Mouse (Mus musculus) liver, embryonic 13.5 days (tissue): Measurements from ENCODE around the gene Etv5. TPM values are rescaled to one million over a fixed set of nuclear protein-coding genes. Genes with fewer than 3 reads are reported as not detected.

ENCODE experiments used
- ATAC-seq: fragments of 200-750 bp; cut with Nextera tagmentation; 2 replicates; pipeline ENCODE4 v1.8.0; 2017; ENCODE audit warnings: low read depth, mild to moderate bottlenecking, moderate number of reproducible peaks, moderate library complexity
- DNase-seq: peaks from one replicate; pipeline ENCODE4 v3.0.0; 2022
- H3K27ac ChIP-seq: fragments of 300-500 bp; sonication (generic); 2 replicates; pipeline ENCODE4 v1.5.1; 2015; ENCODE audit warnings: moderate library complexity, mild to moderate bottlenecking, inconsistent platforms
- H3K27me3 ChIP-seq: fragments of 300-500 bp; sonication (generic); 2 replicates; pipeline ENCODE4 v1.6.1; 2015; ENCODE audit warnings: mild to moderate bottlenecking, inconsistent platforms
- H3K36me3 ChIP-seq: fragments of 300-500 bp; sonication (generic); 2 replicates; pipeline ENCODE4 v1.6.1; 2015; ENCODE audit warnings: mild to moderate bottlenecking, inconsistent platforms
- H3K4me1 ChIP-seq: fragments of 300-500 bp; sonication (generic); replicated peaks from 2 replicates; pipeline ENCODE4 v1.6.1; 2015; ENCODE audit warnings: inconsistent platforms
- H3K4me2 ChIP-seq: fragments of 300-500 bp; sonication (generic); 2 replicates; pipeline ENCODE4 v1.6.1; 2015; ENCODE audit warnings: inconsistent platforms, mild to moderate bottlenecking, moderate library complexity
- H3K4me3 ChIP-seq: fragments of 300-500 bp; sonication (generic); replicated peaks from 2 replicates; pipeline ENCODE4 v1.5.1; 2015; ENCODE audit warnings: mild to moderate bottlenecking, inconsistent platforms
- H3K9ac ChIP-seq: fragments of 300-500 bp; sonication (generic); 2 replicates; pipeline ENCODE4 v1.6.1; 2015; ENCODE audit warnings: mild to moderate bottlenecking, inconsistent platforms
- H3K9me3 ChIP-seq: fragments of 300-500 bp; sonication (generic); replicated peaks from 2 replicates; pipeline ENCODE4 v1.6.1; 2016; ENCODE audit warnings: inconsistent platforms
- WGBS: fragments of 180-500 bp; shearing (Covaris S2); methylation state at CpG from one replicate; pipeline ENCODE4 v1.1.7; 2015; ENCODE audit not compliant: insufficient replicate concordance; 5-methylcytosine and 5-hydroxymethylcytosine counted together
- polyA plus RNA-seq: library from polyadenylated mRNA; unstranded; fragments of >200 nt; fragmentation: Nextera tagmentation; extraction: Ambion mirVana; gene quantifications from 2 replicates; pipeline ENCODE4 v1.2.1, GENCODE M21; 2015

The Etv5 gene
- polyA plus RNA-seq, 1 experiment from 2014 or later, result 3.7 TPM

DNA sequence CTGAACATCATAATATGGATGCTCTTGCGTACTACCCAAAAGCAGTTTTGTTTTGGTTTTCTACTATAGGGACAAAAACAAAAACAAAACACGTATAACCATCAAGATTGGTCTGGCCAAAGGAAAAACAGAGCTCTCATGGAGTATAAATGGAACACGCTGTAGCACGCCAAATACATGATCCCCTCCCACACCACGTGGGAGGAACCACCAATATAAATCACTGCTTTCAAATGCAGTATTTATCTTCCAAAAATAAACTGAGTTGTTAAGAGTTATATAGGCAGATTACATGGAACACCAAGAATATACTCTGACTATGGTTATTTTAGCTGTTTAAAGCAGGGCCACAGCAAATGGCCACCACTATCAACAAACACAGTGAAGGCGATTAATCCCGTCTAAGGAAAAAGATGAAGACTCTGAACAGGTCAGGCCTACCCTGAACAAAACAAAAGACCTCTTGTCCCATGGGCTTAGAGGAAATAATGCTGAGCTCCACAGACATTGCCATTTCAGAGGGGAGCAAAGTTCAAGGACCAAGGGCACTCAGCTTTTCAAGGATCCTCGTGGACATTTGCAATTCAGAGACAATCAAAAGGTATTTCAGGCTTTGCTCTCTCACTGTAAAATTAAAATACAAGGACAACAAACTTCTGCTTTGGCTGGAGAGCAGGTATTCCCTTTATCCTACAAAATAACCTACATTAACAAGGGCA is 30.7 kb downstream of the Etv5 start:
- 77% methylated on average over 8 of the region's 8 CpGs for whole genome bisulfite sequencing
- Histone ChIP-seq H3K36me3 (no peaks in the 10 kb centered on the region; the same call in 1 of the 2 replicates), H3K4me2 (no peak overlapping the region), H3K4me3 (no peak overlapping the region), H3K9ac (no peak overlapping the region), H3K4me1 (no peaks in the 10 kb centered on the region), H3K27ac (no peak overlapping the region), H3K9me3 (no peaks in the 10 kb centered on the region), H3K27me3 (no peaks in the 10 kb centered on the region)
- ATAC-seq (no peak), DNase-seq (no peak)

DNA sequence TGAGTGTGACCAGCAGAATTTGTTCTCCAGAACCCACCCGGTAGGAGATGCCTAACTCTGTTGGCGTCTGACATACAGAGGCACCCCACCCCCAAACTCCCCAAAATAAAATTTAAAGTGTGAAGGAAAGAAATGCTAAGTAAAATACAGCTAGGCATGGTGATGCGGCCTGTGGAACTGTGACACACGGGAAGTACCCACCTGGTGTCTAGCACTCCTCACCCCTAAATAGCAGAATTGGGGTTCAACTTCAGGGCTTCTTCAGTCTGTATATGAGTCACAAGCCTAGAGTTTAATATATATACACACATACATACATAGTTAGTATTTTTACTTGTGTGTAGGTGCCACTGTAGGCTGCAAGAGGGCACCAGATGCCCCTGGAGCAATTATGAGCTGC is 32.8 kb downstream of the Etv5 start:
- H3K4me3 ChIP-seq, result no peak overlapping the region
- H3K27ac ChIP-seq, result no peak overlapping the region
- ATAC-seq (no peak), DNase-seq (no peak)
- H3K9ac ChIP-seq, result no peak overlapping the region
- no peaks in the 10 kb centered on the region for H3K27me3 ChIP-seq
- WGBS, result 78% methylated on average over 4 of the region's 4 CpGs
- H3K4me2 ChIP-seq, result no peak overlapping the region
- no peaks in the 10 kb centered on the region for H3K4me1 ChIP-seq
- H3K36me3 ChIP-seq, result no peaks in the 10 kb centered on the region; the same call in 1 of the 2 replicates
- H3K9me3 ChIP-seq, result no peaks in the 10 kb centered on the region

DNA sequence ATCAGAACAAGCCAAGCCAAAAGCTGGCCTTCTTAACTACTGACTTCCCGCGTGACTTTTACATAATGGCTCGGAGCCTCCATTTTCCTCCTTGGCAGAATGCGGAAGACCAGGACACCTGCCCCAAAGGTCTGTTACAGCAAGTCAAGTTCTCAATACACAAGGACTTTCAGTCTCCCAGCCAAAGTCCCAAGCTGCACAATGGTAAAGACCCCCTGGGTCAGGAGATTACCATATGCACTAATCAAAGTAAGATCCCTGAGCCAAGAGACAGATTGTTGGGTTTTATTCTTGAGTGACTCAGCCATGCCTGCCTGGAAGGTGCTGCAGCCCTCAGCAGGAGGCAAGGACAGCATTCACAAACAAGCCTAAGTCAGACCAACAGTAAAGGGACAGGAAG is 33.5 kb downstream of the Etv5 start:
- Histone ChIP-seq H3K9me3 (no peaks in the 10 kb centered on the region), H3K4me2 (no peak overlapping the region), H3K27ac (no peak overlapping the region), H3K27me3 (no peaks in the 10 kb centered on the region), H3K36me3 (no peaks in the 10 kb centered on the region; the same call in 1 of the 2 replicates), H3K4me3 (no peak overlapping the region), H3K9ac (no peak overlapping the region), H3K4me1 (no peaks in the 10 kb centered on the region)
- ATAC-seq, result no peak
- no peak for DNase-seq
- 86% methylated on average over 4 of the region's 4 CpGs for WGBS

DNA sequence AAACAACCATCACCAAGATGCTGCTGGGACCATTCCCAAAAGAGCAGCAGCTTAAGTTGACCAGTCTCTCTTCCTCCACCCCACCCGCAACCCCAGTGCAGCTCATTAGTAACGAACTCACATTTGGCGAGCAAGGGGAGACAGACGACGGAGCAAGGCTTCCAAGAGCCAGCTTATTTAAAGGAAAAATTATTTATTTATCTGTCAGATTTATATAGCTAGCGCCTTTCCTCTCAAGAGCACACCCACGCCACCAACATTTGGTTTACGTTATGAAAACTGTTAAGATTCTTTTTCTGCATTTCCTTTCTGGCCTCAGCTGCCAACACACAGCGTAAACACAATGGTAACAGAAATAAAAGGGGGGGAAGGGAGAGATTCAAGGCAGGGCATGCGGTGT is 34.0 kb downstream of the Etv5 start:
- no peaks in the 10 kb centered on the region for H3K4me1 ChIP-seq
- H3K27me3 ChIP-seq, result no peaks in the 10 kb centered on the region
- no peak overlapping the region for H3K9ac ChIP-seq
- ATAC-seq (no peak), DNase-seq (no peak)
- H3K36me3 ChIP-seq, result no peaks in the 10 kb centered on the region; the same call in 1 of the 2 replicates
- H3K4me3 ChIP-seq, result no peak overlapping the region
- no peaks in the 10 kb centered on the region for H3K9me3 ChIP-seq
- no peak overlapping the region for H3K4me2 ChIP-seq
- 76% methylated on average over 10 of the region's 10 CpGs for WGBS
- H3K27ac ChIP-seq, result no peak overlapping the region

DNA sequence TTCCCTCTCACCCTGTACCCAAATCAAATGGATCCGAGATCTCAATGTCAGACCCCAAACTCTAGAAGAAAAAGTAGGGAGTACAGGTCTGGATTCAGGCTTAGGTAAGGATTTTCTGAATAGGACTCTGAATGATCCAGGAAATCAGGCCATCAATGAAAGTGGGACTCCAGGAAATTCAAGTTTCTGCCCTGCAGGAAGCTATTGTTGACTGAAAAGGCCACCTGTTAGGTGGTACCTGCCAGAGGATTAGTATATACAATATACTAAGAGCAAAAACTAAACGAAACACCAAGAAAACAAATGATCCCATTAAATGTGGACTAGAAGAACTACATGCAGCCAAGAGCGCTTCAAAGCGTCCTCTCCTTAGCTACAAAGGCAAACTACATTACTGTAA is 35.8 kb downstream of the Etv5 start:
- no peaks in the 10 kb centered on the region for H3K27me3 ChIP-seq
- no peak overlapping the region for H3K9ac ChIP-seq
- no peak overlapping the region for H3K27ac ChIP-seq
- no peak for DNase-seq
- no peak overlapping the region for H3K4me3 ChIP-seq
- H3K36me3 ChIP-seq, result peaks cover 7% of the 10 kb centered on the region; the same call in 1 of the 2 replicates
- 79% methylated on average over 4 of the region's 4 CpGs for whole genome bisulfite sequencing
- H3K9me3 ChIP-seq, result no peaks in the 10 kb centered on the region
- H3K4me1 ChIP-seq, result no peaks in the 10 kb centered on the region
- H3K4me2 ChIP-seq, result no peak overlapping the region
- no peak for ATAC-seq

DNA sequence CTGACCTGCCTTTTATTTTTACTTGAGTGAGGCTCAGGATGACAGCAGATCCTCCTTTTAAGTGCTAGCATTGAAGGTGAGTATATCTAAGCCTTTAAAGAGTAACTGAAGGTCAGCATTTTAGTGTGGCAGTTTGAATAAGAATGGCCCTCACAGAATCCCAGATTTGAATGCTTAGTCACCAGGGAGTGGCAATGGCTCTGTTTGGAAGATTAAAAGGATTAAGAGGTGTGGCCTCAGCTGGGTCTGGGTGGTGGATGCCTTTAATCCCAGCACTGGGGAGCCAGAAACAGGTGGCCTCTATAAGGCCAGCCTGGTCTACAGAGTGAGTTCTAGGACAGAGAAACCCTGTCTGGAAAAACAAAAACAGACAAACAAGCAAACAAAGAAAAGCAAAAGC is 36.9 kb downstream of the Etv5 start:
- DNase-seq (no peak), ATAC-seq (no peak)
- Histone ChIP-seq H3K36me3 (peaks cover 8% of the 10 kb centered on the region; the same call in 1 of the 2 replicates), H3K27ac (no peak overlapping the region), H3K4me2 (no peak overlapping the region), H3K4me3 (no peak overlapping the region), H3K4me1 (no peaks in the 10 kb centered on the region), H3K9ac (no peak overlapping the region), H3K9me3 (no peaks in the 10 kb centered on the region), H3K27me3 (no peaks in the 10 kb centered on the region)

DNA sequence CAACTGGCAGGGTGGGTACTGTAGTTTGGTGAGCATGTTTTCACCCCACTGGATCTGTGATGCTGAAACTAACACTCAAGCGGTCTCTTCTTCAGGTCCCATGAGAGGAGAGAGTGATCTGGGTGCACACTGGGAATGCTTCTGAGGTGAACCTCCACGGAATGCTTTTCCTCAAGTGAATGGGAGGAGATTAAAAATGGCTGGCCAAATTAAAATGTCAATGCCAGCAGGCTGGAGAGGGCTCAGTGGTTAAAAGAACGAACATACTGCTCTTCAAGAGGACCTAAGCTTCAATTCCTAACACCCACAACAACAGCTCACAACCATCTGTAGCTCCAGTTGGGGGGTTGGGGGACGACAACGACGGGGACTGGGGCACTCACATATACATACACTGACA is 39.3 kb downstream of the Etv5 start:
- H3K27ac ChIP-seq, result no peak overlapping the region
- no peak overlapping the region for H3K4me2 ChIP-seq
- ATAC-seq (no peak), DNase-seq (no peak)
- no peaks in the 10 kb centered on the region for H3K4me1 ChIP-seq
- no peaks in the 10 kb centered on the region for H3K27me3 ChIP-seq
- no peak overlapping the region for H3K4me3 ChIP-seq
- H3K9ac ChIP-seq, result no peak overlapping the region
- H3K9me3 ChIP-seq, result no peaks in the 10 kb centered on the region
- H3K36me3 ChIP-seq, result peaks cover 13% of the 10 kb centered on the region; the same call in 1 of the 2 replicates
- 67% methylated on average over 6 of the region's 6 CpGs for WGBS

DNA sequence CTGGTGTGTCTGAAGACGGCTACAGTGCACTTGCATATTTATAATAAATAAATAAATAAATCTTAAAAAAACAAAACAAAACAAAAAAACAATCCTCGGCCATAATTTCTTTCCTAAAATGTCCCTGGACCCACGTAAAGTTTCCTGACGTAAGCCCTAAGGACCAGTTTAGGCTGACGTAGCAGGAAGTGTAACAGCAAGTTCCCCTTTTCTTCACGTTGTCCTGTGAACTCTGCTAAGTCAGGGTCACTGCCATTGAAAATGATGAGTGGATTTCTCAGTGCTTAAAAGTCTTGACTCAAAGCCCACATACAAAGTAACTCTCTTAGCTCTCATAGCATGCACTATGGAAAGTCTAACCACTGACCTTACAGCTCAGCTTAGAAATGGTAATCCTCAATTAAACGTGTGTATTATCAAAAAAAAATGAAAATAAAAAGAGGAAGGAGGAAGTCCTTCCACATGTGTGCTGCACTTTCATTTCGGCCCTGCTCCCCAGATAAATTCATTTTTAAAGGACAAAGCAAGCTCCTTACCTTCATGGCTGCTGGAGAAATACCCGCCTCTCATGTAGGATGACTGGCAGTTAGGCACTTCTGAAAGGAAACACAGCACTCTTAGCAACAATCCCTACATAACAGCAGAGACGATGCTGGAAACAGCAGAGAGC is 40.6 kb downstream of the Etv5 start:
- H3K9ac ChIP-seq, result no peak overlapping the region
- 49% methylated on average over 10 of the region's 10 CpGs for WGBS
- H3K27me3 ChIP-seq, result no peaks in the 10 kb centered on the region
- no peak for DNase-seq
- H3K4me2 ChIP-seq, result no peak overlapping the region
- H3K4me3 ChIP-seq, result no peak overlapping the region
- H3K4me1 ChIP-seq, result no peaks in the 10 kb centered on the region
- peaks cover 13% of the 10 kb centered on the region; the same call in 1 of the 2 replicates for H3K36me3 ChIP-seq
- no peak overlapping the region for H3K27ac ChIP-seq
- no peak for ATAC-seq
- no peaks in the 10 kb centered on the region for H3K9me3 ChIP-seq

DNA sequence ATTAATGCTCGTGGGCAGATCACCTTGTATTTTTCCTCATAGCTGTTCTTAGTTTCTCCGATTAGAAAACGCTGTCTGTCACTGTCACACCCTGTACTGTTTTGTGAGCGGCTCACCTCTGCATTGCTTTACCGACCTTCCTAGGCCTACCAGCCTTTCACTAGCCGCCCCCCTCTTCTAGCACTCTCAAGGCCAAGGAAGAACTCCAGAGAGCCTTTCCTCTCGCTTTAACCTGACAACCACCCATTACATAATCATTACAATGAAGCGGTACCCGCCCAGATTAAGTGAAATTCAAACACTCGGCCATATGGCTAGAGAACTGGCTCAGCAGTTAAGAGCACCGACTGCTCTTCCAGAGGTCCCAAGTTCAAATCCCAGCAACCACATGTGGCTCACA is 41.2 kb downstream of the Etv5 start:
- H3K9me3 ChIP-seq, result no peaks in the 10 kb centered on the region
- ATAC-seq (no peak), DNase-seq (no peak)
- H3K4me3 ChIP-seq, result no peak overlapping the region
- H3K27me3 ChIP-seq, result no peaks in the 10 kb centered on the region
- H3K36me3 ChIP-seq, result peaks cover 13% of the 10 kb centered on the region; the same call in 1 of the 2 replicates
- H3K9ac ChIP-seq, result no peak overlapping the region
- no peak overlapping the region for H3K4me2 ChIP-seq
- no peaks in the 10 kb centered on the region for H3K4me1 ChIP-seq
- WGBS, result 77% methylated on average over 11 of the region's 11 CpGs
- no peak overlapping the region for H3K27ac ChIP-seq

DNA sequence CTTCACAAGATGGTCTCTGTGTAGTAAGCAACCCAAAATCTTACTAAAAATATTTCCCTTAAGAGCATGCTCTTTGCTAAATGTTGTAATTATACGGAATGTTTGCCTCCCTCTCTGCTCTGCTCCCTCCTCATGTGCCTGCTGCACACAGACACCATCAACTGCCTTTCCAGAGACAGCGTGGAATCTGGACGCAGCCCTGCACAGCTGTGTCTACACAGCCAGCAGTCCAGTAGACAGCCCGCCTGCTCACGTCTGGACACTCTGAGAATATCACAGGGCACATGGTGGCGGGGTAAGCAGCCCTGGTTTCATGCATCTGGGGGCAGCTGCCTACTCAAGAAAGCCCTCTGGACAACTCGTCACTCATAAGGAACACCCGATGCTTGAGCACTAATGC is 43.1 kb downstream of the Etv5 start:
- H3K27ac ChIP-seq, result no peak overlapping the region
- no peak overlapping the region for H3K4me3 ChIP-seq
- H3K9me3 ChIP-seq, result no peaks in the 10 kb centered on the region
- H3K27me3 ChIP-seq, result no peaks in the 10 kb centered on the region
- H3K9ac ChIP-seq, result no peak overlapping the region
- WGBS, result 68% methylated on average over 8 of the region's 8 CpGs
- H3K36me3 ChIP-seq, result peaks cover 13% of the 10 kb centered on the region; the same call in 1 of the 2 replicates
- ATAC-seq (no peak), DNase-seq (no peak)
- no peak overlapping the region for H3K4me2 ChIP-seq
- H3K4me1 ChIP-seq, result no peaks in the 10 kb centered on the region

DNA sequence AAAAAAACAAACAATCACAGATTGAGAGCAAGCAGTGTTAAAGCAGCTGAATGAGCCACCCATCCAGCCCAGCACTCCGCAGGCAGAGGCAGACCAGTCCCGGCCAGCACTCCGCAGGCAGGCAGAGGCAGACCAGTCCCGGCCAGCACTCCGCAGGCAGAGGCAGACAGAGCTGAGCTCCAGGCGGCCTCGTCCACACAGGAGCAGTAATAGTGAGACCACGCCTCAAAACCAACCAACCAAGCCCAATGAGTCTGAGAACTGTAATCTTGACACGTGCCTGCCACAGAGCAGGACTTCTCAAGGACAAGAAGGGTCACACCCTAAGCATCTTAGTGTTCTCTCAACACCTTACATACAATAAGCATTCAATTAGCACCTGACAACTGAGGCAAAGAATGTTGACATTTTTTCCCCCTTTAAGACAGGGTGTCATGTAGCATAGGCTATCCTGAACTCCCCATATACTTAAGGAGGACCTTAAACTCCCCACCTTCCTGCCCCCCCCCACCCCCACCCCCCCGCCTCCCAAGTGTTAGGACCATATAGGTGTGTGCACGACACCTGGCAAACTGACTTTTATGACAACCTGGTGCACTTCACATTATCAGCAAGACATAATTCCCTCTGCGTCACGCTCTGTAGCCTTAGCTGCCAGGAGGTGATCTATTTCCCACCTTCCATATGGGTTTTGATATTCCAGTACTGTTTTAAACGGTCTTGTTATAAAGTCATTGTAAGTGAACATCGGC is 44.2 kb downstream of the Etv5 start:
- ATAC-seq, result no peak
- no peaks in the 10 kb centered on the region for H3K4me1 ChIP-seq
- H3K9me3 ChIP-seq, result no peaks in the 10 kb centered on the region
- 0 out of 2 replicates have a peak, but pooled peaks cover 13% of the 10 kb centered on the region for H3K36me3 ChIP-seq
- no peak overlapping the region for H3K27ac ChIP-seq
- no peak overlapping the region for H3K9ac ChIP-seq
- no peaks in the 10 kb centered on the region for H3K27me3 ChIP-seq
- DNase-seq, result no peak
- 73% methylated on average over 15 of the region's 15 CpGs for WGBS
- no peak overlapping the region for H3K4me2 ChIP-seq
- H3K4me3 ChIP-seq, result no peak overlapping the region
